Mouse (Mus musculus): ENCODE results near the gene Ablim2. TPM values are rescaled to one million over a fixed set of nuclear protein-coding genes. Genes with fewer than 3 reads are reported as not detected.

The Ablim2 gene
- polyA plus RNA-seq, 2 experiments: 0.16 TPM; not detected in 1

GRCm38 (mm10) chr5:35733523-35733922 is 24.2 kb upstream of the Ablim2 start:
- no peaks in the 10 kb centered on the region for H3K27me3 ChIP-seq (ENCODE audit: control insufficient read depth, insufficient read depth, low read length)
- H3K9me3 ChIP-seq (ENCODE audit: control insufficient read depth, low read length): no peaks in the 10 kb centered on the region
- no peak overlapping the region for H3K27ac ChIP-seq
- H3K4me1 ChIP-seq (replicated peaks; ENCODE audit: control insufficient read depth in 2 of 2, insufficient read depth in 2 of 2, low read length in 1 of 2): 0 out of 4 replicates have a peak, but pooled peaks cover 0 to 4% of the 10 kb centered on the region in 2 experiments
- H3K36me3 ChIP-seq (replicated peaks; ENCODE audit: control insufficient read depth, insufficient read depth, low read depth): no peaks in the 10 kb centered on the region
- no peak overlapping the region for H3K4me3 ChIP-seq (ENCODE audit: insufficient read depth in 1 of 2, low read depth in 2 of 2, low read length in 2 of 2)
- H3K9ac ChIP-seq (replicated peaks): no peak overlapping the region
- ATAC-seq (ENCODE audit: insufficient read depth): no peak
- TF ChIP-seq EP300 (IDR thresholded peaks at IDR 0.05; ENCODE audit: low read depth) (no peak), CTCF (IDR thresholded peaks at IDR 0.05; ENCODE audit: low read depth) (no peak)
- WGBS (ENCODE audit: insufficient replicate concordance): 56% methylated on average over 2 of the region's 2 CpGs
- no peak overlapping the region for H3K4me2 ChIP-seq (ENCODE audit: low read depth)
- DNase-seq (ENCODE audit: low read depth in 3 of 3, low spot score in 3 of 3): no peak

GRCm38 (mm10) chr5:35737231-35737901 is 20.3 kb upstream of the Ablim2 start:
- no peaks in the 10 kb centered on the region for H3K9me3 ChIP-seq (ENCODE audit: control insufficient read depth, low read length)
- H3K4me2 ChIP-seq (ENCODE audit: low read depth): no peak overlapping the region
- TF ChIP-seq CTCF (IDR thresholded peaks at IDR 0.05; ENCODE audit: low read depth) (no peak), EP300 (IDR thresholded peaks at IDR 0.05; ENCODE audit: low read depth) (no peak)
- no peaks in the 10 kb centered on the region for H3K4me1 ChIP-seq (replicated peaks; ENCODE audit: control insufficient read depth in 2 of 2, insufficient read depth in 2 of 2, low read length in 1 of 2)
- no peak overlapping the region for H3K9ac ChIP-seq (replicated peaks)
- H3K27me3 ChIP-seq (ENCODE audit: control insufficient read depth, insufficient read depth, low read length): no peaks in the 10 kb centered on the region
- H3K27ac ChIP-seq: no peak overlapping the region
- no peak for ATAC-seq (ENCODE audit: insufficient read depth)
- WGBS (ENCODE audit: insufficient replicate concordance): 66% methylated on average over 20 of the region's 20 CpGs
- no peak for DNase-seq (ENCODE audit: low read depth in 3 of 3, low spot score in 3 of 3)
- H3K4me3 ChIP-seq (ENCODE audit: insufficient read depth in 1 of 2, low read depth in 2 of 2, low read length in 2 of 2): no peak overlapping the region
- H3K36me3 ChIP-seq (replicated peaks; ENCODE audit: control insufficient read depth, insufficient read depth, low read depth): no peaks in the 10 kb centered on the region

- Histone ChIP-seq H3K9ac (replicated peaks) (no peak overlapping the region), H3K27me3 (ENCODE audit: control insufficient read depth, insufficient read depth, low read length) (no peaks in the 10 kb centered on the region), H3K27ac (no peak overlapping the region), H3K4me3 (ENCODE audit: insufficient read depth in 1 of 2, low read depth in 2 of 2, low read length in 2 of 2) (no peak overlapping the region), H3K4me1 (replicated peaks; ENCODE audit: control insufficient read depth in 2 of 2, insufficient read depth in 2 of 2, low read length in 1 of 2) (no peaks in the 10 kb centered on the region), H3K4me2 (ENCODE audit: low read depth) (no peak overlapping the region), H3K9me3 (ENCODE audit: control insufficient read depth, low read length) (no peaks in the 10 kb centered on the region), H3K36me3 (replicated peaks; ENCODE audit: control insufficient read depth, insufficient read depth, low read depth) (no peaks in the 10 kb centered on the region)
- WGBS (ENCODE audit: insufficient replicate concordance): 68% methylated on average over 2 of the region's 2 CpGs
- DNase-seq (ENCODE audit: low read depth in 3 of 3, low spot score in 3 of 3) (no peak), ATAC-seq (ENCODE audit: insufficient read depth) (no peak)
- TF ChIP-seq CTCF (IDR thresholded peaks at IDR 0.05; ENCODE audit: low read depth) (no peak), EP300 (IDR thresholded peaks at IDR 0.05; ENCODE audit: low read depth) (no peak)
These were observed 18.7 kb upstream of the Ablim2 start for GRCm38 (mm10) chr5:35739005-35739404.

- Histone ChIP-seq H3K36me3 (replicated peaks; ENCODE audit: control insufficient read depth, insufficient read depth, low read depth) (no peaks in the 10 kb centered on the region), H3K4me2 (ENCODE audit: low read depth) (no peak within 1 kb of the TSS), H3K9me3 (ENCODE audit: control insufficient read depth, low read length) (no peaks in the 10 kb centered on the region), H3K4me1 (replicated peaks; ENCODE audit: control insufficient read depth in 2 of 2, insufficient read depth in 2 of 2, low read length in 1 of 2) (no peaks in the 10 kb centered on the region), H3K9ac (replicated peaks) (no peak within 1 kb of the TSS), H3K27ac (no peak within 1 kb of the TSS), H3K4me3 (ENCODE audit: insufficient read depth in 1 of 2, low read depth in 2 of 2, low read length in 2 of 2) (no peak within 1 kb of the TSS), H3K27me3 (ENCODE audit: control insufficient read depth, insufficient read depth, low read length) (no peaks in the 10 kb centered on the region)
- no peak for DNase-seq (ENCODE audit: low read depth in 3 of 3, low spot score in 3 of 3)
- 23% methylated on average over 10 of the region's 10 CpGs for WGBS (ENCODE audit: insufficient replicate concordance)
- no peak for ATAC-seq (ENCODE audit: insufficient read depth)
- no peak for TF ChIP-seq EP300 (IDR thresholded peaks at IDR 0.05; ENCODE audit: low read depth)
- TF ChIP-seq CTCF (IDR thresholded peaks at IDR 0.05; ENCODE audit: low read depth): no peak
These were observed 18.0 kb upstream of the Ablim2 start, which contains the start of gene Sh3tc1 for GRCm38 (mm10) chr5:35739536-35740278. Sh3tc1 (minus strand) TSS chr5:35739987.

GRCm38 (mm10) chr5:35740716-35741115 is 17.0 kb upstream of the Ablim2 start:
- H3K9me3 ChIP-seq (ENCODE audit: control insufficient read depth, low read length): no peaks in the 10 kb centered on the region

More at GRCm38 (mm10) chr5:35740716-35741115, 17.0 kb upstream of the Ablim2 start:
- no peak overlapping the region for H3K27ac ChIP-seq
- 7% methylated on average over 10 of the region's 10 CpGs for WGBS (ENCODE audit: insufficient replicate concordance)
- TF ChIP-seq CTCF (IDR thresholded peaks at IDR 0.05; ENCODE audit: low read depth) (no peak), EP300 (IDR thresholded peaks at IDR 0.05; ENCODE audit: low read depth) (no peak)
- no peak overlapping the region for H3K9ac ChIP-seq (replicated peaks)
- DNase-seq (ENCODE audit: low read depth in 3 of 3, low spot score in 3 of 3) (no peak), ATAC-seq (ENCODE audit: insufficient read depth) (no peak)
- H3K36me3 ChIP-seq (replicated peaks; ENCODE audit: control insufficient read depth, insufficient read depth, low read depth): no peaks in the 10 kb centered on the region
- H3K4me2 ChIP-seq (ENCODE audit: low read depth): no peak overlapping the region
- no peaks in the 10 kb centered on the region for H3K27me3 ChIP-seq (ENCODE audit: control insufficient read depth, insufficient read depth, low read length)
- no peaks in the 10 kb centered on the region for H3K4me1 ChIP-seq (replicated peaks; ENCODE audit: control insufficient read depth in 2 of 2, insufficient read depth in 2 of 2, low read length in 1 of 2)
- H3K4me3 ChIP-seq (ENCODE audit: insufficient read depth in 1 of 2, low read depth in 2 of 2, low read length in 2 of 2): no peak overlapping the region

All from liver, embryonic 14.5 days (tissue).